Mouse (Mus musculus) spleen, adult 2 months (tissue): ENCODE data around the gene Sh3bgrl. TPM values are rescaled to one million over a fixed set of nuclear protein-coding genes. Genes with fewer than 3 reads are reported as not detected.

Experiments
- DNase-seq, 2 experiments: peaks; one replicate each; pipeline versions ENCODE4 v3.0.0 to v3.0.0-alpha.2; 2012 to 2021; ENCODE audit warnings: low spot score in 2 of 2, low read depth in 1 of 2
- H3K27ac ChIP-seq: fragments of 200-500 bp; 2 replicates; pipeline ENCODE4 v1.5.1; 2012; ENCODE audit warnings: low read length, inconsistent platforms; ENCODE audit not compliant: insufficient read depth
- H3K27me3 ChIP-seq: fragments of 200-500 bp; 2 replicates; pipeline ENCODE4 v1.6.1; 2012; ENCODE audit warnings: mild to moderate bottlenecking, moderate library complexity, low read length, inconsistent platforms; ENCODE audit not compliant: control insufficient read depth, insufficient read depth
- H3K36me3 ChIP-seq: fragments of 200-500 bp; 2 replicates; pipeline ENCODE4 v1.6.1; 2012; ENCODE audit warnings: mild to moderate bottlenecking, low read length, inconsistent platforms; ENCODE audit not compliant: control insufficient read depth, insufficient read depth
- H3K4me1 ChIP-seq: fragments of 200-500 bp; 2 replicates; pipeline ENCODE4 v1.6.1; 2011; ENCODE audit warnings: inconsistent platforms; ENCODE audit not compliant: control insufficient read depth, insufficient read depth, insufficient read length
- H3K4me3 ChIP-seq: fragments of 200-500 bp; 2 replicates; pipeline ENCODE4 v1.5.1; 2011; ENCODE audit warnings: mild to moderate bottlenecking, inconsistent platforms; ENCODE audit not compliant: insufficient read depth, insufficient read length; ENCODE audit errors: extremely low read depth
- CTCF ChIP-seq: fragments of 200-500 bp; IDR thresholded peaks from 2 replicates; pipeline ENCODE4 v1.5.1; 2011; ENCODE audit warnings: mild to moderate bottlenecking, inconsistent platforms; ENCODE audit not compliant: insufficient read depth, insufficient read length, insufficient replicate concordance; ENCODE audit errors: extremely low read depth
- POLR2A ChIP-seq: fragments of 200-500 bp; IDR thresholded peaks from 2 replicates; pipeline ENCODE4 v1.6.1; 2011; ENCODE audit warnings: low read depth, low read length, inconsistent platforms
- WGBS: fragments of 180-500 bp; shearing (Covaris S2); methylation state at CpG from one replicate; pipeline ENCODE4 v1.1.7; 2018; 5-methylcytosine and 5-hydroxymethylcytosine counted together
- polyA plus RNA-seq: library from polyadenylated mRNA; depleted of rRNA; stranded (reverse); fragments of >200 nt; gene quantifications from 2 replicates; pipeline ENCODE4 v1.2.3, GENCODE M21; 2012

The Sh3bgrl gene
- polyA plus RNA-seq, 1 experiment, result 4.1 TPM

- no peaks in the 10 kb centered on the region for H3K4me1 ChIP-seq
- no peak overlapping the region for H3K27ac ChIP-seq
- 89% methylated on average over 2 of the region's 2 CpGs for WGBS
- no peak for TF ChIP-seq POLR2A
- TF ChIP-seq CTCF, result no peak
- no peak for DNase-seq
- no peaks in the 10 kb centered on the region for H3K27me3 ChIP-seq
- no peak overlapping the region for H3K4me3 ChIP-seq
- no peaks in the 10 kb centered on the region; the same call in 1 of the 2 replicates for H3K36me3 ChIP-seq
Measured at GRCm38 (mm10) chrX:109131834-109132233, 36.7 kb downstream of the Sh3bgrl start.

GRCm38 (mm10) chrX:109132463-109132862 is 37.3 kb downstream of the Sh3bgrl start:
- Histone ChIP-seq H3K36me3 (no peaks in the 10 kb centered on the region; the same call in 1 of the 2 replicates), H3K4me3 (no peak overlapping the region), H3K27ac (no peak overlapping the region), H3K4me1 (no peaks in the 10 kb centered on the region), H3K27me3 (no peaks in the 10 kb centered on the region)
- TF ChIP-seq POLR2A, result no peak
- no peak for TF ChIP-seq CTCF
- no peak for DNase-seq
- 89% methylated on average over 1 of the region's 1 CpGs for WGBS

GRCm38 (mm10) chrX:109133500-109133899 is 38.3 kb downstream of the Sh3bgrl start:
- no peak for DNase-seq
- Histone ChIP-seq H3K27ac (no peak overlapping the region), H3K4me1 (no peaks in the 10 kb centered on the region), H3K36me3 (no peaks in the 10 kb centered on the region), H3K4me3 (no peak overlapping the region), H3K27me3 (no peaks in the 10 kb centered on the region)
- TF ChIP-seq POLR2A (no peak), CTCF (no peak)
- WGBS, result 57% methylated on average over 2 of the region's 2 CpGs

- Histone ChIP-seq H3K4me1 (no peaks in the 10 kb centered on the region), H3K36me3 (no peaks in the 10 kb centered on the region), H3K4me3 (no peak overlapping the region), H3K27me3 (no peaks in the 10 kb centered on the region), H3K27ac (no peak overlapping the region)
- DNase-seq, result no peak
- TF ChIP-seq CTCF (no peak), POLR2A (no peak)
Measured at GRCm38 (mm10) chrX:109136306-109136705, 41.1 kb downstream of the Sh3bgrl start.

GRCm38 (mm10) chrX:109136820-109137219 is 41.7 kb downstream of the Sh3bgrl start:
- Histone ChIP-seq H3K4me1 (no peaks in the 10 kb centered on the region), H3K27ac (no peak overlapping the region)
- WGBS, result 81% methylated on average over 2 of the region's 2 CpGs

GRCm38 (mm10) chrX:109137295-109137694 is 42.1 kb downstream of the Sh3bgrl start:
- DNase-seq, result no peak
- no peak overlapping the region for H3K27ac ChIP-seq
- no peaks in the 10 kb centered on the region for H3K36me3 ChIP-seq
- TF ChIP-seq POLR2A (no peak), CTCF (no peak)
- H3K4me3 ChIP-seq, result no peak overlapping the region
- no peaks in the 10 kb centered on the region for H3K4me1 ChIP-seq
- 71% methylated on average over 2 of the region's 2 CpGs for WGBS
- H3K27me3 ChIP-seq, result no peaks in the 10 kb centered on the region

More at GRCm38 (mm10) chrX:109136820-109137219, 41.7 kb downstream of the Sh3bgrl start:
- no peak for TF ChIP-seq POLR2A
- TF ChIP-seq CTCF, result no peak
- Histone ChIP-seq H3K36me3 (no peaks in the 10 kb centered on the region), H3K27me3 (no peaks in the 10 kb centered on the region), H3K4me3 (no peak overlapping the region)
- no peak for DNase-seq

- no peak for DNase-seq
- Histone ChIP-seq H3K27ac (no peak overlapping the region), H3K36me3 (no peaks in the 10 kb centered on the region), H3K4me3 (no peak overlapping the region), H3K4me1 (no peaks in the 10 kb centered on the region), H3K27me3 (no peaks in the 10 kb centered on the region)
- 74% methylated on average over 1 of the region's 1 CpGs for WGBS
- no peak for TF ChIP-seq POLR2A
- TF ChIP-seq CTCF, result no peak
Measured at GRCm38 (mm10) chrX:109141337-109141870, 46.2 kb downstream of the Sh3bgrl start.
